Mouse (Mus musculus) left cerebral cortex, adult 8-10 months (tissue): ENCODE measurements around the gene Thbs1. TPM values are rescaled to one million over a fixed set of nuclear protein-coding genes. Genes with fewer than 3 reads are reported as not detected.
"Not testable (repeated sequence)": the region's sequence is repeated elsewhere in the genome, so short reads cannot be mapped to it uniquely, and the experiment has no call there.

ENCODE experiments used
- DNase-seq, 2 experiments: peaks; one replicate each; pipeline ENCODE4 v3.0.0; 2022; ENCODE audit warnings: low spot score in 2 of 2
- total RNA-seq, 4 experiments: library from RNA; stranded (reverse); gene quantifications; 2 replicates each; pipeline ENCODE4 v1.2.4; 2022

The Thbs1 gene
- total RNA-seq, 4 experiments from 2014 or later = 2.1 to 2.9 (median 2.3) TPM

GRCm38 (mm10) chr2:118147749-118148148 lies 36.1 kb downstream of the Thbs1 start:
- not testable (repeated sequence) for DNase-seq

- DNase-seq = no peak
Measured at GRCm38 (mm10) chr2:118148321-118149142, 36.9 kb downstream of the Thbs1 start.

- DNase-seq = peak in 1 of 2 experiments; percentile 51
Measured at GRCm38 (mm10) chr2:118149855-118150563, 38.3 kb downstream of the Thbs1 start.

GRCm38 (mm10) chr2:118158095-118158494 lies 46.4 kb downstream of the Thbs1 start:
- no peak for DNase-seq

GRCm38 (mm10) chr2:118159126-118159525 lies 47.5 kb downstream of the Thbs1 start:
- DNase-seq = no peak

- DNase-seq = no peak
Measured at GRCm38 (mm10) chr2:118160547-118160946, 48.9 kb downstream of the Thbs1 start.

DNA sequence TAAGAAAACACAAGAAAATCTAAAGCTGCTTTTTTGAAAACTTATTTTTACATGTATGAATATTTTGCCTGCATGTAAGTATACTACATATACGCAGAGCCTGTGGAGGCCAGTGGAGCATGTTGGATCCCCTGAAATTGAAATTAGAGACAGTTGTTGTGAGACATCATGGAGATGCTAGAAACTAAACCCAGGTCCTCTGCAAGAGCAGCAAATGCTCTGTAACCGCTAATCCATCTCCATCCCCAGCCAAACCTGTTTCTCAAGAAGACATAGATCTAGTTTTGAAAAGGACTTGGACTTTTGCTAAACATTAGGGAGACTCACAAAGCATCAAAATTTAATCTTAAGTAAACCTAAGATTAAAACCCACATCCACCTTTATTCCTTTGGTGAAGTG lies 49.3 kb downstream of the Thbs1 start:
- no peak for DNase-seq

DNA sequence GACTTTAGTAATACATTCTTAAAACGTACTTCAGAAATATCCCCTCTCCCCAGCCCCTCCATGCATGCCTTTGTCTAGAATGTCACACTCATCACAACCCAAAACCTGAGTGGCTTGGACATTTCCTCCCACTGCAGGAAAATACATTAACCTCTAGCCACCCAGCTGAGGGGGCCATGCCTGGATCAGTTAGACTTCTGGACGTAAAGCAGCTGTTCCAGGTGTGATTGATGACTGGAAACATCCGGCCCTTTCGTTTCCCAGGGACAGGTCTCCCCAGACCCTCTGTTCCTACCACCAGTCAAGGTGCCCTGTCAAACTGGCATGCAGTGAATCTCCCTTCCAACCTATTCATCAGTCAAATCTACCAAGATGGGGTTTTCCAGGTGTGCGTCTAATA lies 50.8 kb downstream of the Thbs1 start:
- no peak for DNase-seq

GRCm38 (mm10) chr2:118164137-118164536 lies 52.5 kb downstream of the Thbs1 start:
- DNase-seq = no peak

DNA sequence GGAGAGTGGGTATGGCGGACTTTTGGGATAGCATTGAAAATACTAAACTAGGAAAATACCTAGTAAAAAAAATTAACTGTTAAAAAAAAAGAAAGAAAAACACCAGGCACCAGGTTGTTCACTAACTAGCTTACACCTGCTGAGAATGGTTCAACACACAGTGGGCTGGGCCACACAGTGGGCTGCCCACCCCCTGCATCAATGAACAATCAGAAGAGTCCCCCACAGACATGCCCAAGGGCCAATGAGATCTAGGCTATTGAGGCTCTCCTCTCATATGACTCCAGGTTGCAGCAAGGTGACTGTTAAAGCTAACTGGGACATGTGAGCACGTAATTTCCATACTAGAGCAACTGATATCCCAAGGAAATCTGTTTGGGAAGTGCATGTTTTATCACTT lies 54.0 kb downstream of the Thbs1 start:
- no peak for DNase-seq

DNA sequence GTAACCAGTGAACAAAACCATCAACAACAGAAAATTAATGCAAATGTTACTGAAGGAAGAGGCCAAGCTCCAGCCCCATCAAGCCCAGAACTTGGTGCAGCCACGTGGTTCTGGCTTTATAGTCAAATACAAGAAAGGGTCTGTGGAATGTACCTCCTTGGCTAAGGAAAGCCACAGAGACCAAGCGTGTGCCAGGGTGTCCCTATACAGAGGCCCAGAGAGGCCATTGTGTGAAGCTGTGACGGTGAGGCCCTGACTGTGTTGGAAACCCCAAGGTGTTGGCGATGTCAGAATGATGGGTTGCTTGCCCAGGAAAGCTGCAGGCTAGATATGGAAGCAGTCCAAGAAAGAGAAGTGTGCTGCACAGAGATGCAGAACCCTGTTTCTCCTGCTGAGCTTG lies 56.1 kb downstream of the Thbs1 start:
- no peak for DNase-seq

DNA sequence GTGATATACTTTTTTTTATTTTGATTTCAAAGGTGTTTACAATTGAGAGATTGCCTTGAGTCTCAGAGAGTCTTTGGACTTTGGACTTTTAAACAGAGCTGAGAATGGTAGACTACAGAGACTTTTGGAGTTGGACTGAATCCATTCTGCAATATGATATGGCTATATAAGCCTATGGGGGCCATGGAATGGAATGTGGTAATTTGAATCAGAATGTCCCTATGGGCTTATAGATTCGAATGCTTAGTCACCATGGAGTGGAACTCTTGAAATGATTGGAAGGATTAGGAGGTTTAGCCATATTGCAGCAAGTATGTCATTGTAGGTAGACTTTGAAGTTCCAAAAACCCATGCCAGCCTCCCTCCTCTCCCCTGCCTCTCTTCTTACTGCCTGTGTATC lies 56.5 kb downstream of the Thbs1 start:
- no peak for DNase-seq

DNA sequence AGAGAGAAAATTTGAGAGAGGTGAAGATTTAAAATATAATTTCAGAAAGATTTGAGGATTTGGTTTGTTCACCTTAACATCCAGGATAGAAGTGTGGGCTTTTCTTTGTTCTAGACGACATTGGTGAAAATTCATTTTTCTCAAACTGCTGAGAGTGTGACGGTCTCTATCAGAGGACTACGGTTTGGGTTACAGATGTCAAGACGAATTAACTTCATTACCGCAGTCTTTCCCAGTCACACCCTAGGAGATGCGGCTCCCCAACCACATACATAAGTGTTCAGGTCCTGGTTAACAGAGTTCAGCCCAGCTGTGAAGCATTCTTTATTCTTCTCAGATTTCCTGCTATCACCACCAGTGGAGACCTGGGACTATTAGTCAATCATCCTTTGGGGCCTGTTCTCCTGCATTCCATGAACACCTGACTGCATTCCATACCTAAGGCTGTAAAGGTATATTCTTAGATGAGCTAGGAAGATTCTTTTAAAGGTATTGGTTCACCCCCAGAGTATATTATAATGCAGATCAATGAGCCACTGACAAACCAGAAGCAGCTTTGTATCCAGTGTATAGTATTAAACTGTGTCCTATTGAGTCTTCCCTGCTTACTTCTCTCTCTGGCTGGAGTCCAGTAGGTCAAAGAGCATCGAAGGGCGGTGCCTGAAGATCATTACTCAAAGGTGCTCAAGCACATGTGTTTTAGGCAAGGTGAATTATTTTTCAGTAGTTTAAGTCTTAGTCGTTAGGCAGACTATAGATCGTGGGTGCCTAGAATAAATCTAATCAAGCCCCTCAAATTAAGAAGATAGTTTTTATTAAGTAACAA lies 63.1 kb downstream of the Thbs1 start:
- no peak for DNase-seq

Other genes starting within 250 kb of the Thbs1 start
- gene Fsip1, start 145.1 kb downstream of the Thbs1 start, total RNA-seq = 1 to 10 TPM in 2 of 4 experiments, under 1 TPM in 2; 0.41 to 1.3 (median 0.80) TPM